Mouse (Mus musculus): ENCODE data around the gene Cited2. TPM values are rescaled to one million over a fixed set of nuclear protein-coding genes. Genes with fewer than 3 reads are reported as not detected.

Gene Cited2
- polyA plus RNA-seq, 1 experiment: 476 TPM

GRCm38 (mm10) chr10:17691709-17692108 lies 31.3 kb upstream of the Cited2 start:
- TF ChIP-seq FLI1 (IDR thresholded peaks at IDR 0.05; ENCODE audit: low read length): no peak
- no peak for TF ChIP-seq GATA1 (IDR thresholded peaks at IDR 0.05; ENCODE audit: borderline replicate concordance, low read length)
- Histone ChIP-seq H3K36me3 (replicated peaks; ENCODE audit: low read length) (no peaks in the 10 kb centered on the region), H3K9me3 (no peaks in the 10 kb centered on the region)

GRCm38 (mm10) chr10:17695801-17696200 lies 27.2 kb upstream of the Cited2 start:
- Histone ChIP-seq H3K36me3 (replicated peaks; ENCODE audit: low read length) (no peaks in the 10 kb centered on the region), H3K4me1 (peaks cover 11% of the 10 kb centered on the region), H3K27me3 (replicated peaks) (no peaks in the 10 kb centered on the region), H3K9me3 (no peaks in the 10 kb centered on the region), H3K4me3 (replicated peaks) (no peak overlapping the region)
- TF ChIP-seq FLI1 (IDR thresholded peaks at IDR 0.05; ENCODE audit: low read length): no peak
- no peak for TF ChIP-seq GATA1 (IDR thresholded peaks at IDR 0.05; ENCODE audit: borderline replicate concordance, low read length)

More at GRCm38 (mm10) chr10:17691709-17692108, 31.3 kb upstream of the Cited2 start:
- no peaks in the 10 kb centered on the region for H3K27me3 ChIP-seq (replicated peaks)
- no peak overlapping the region for H3K4me3 ChIP-seq (replicated peaks)
- 0 out of 2 replicates have a peak, but pooled peaks cover 5% of the 10 kb centered on the region for H3K4me1 ChIP-seq

- Histone ChIP-seq H3K9me3 (no peaks in the 10 kb centered on the region), H3K36me3 (replicated peaks; ENCODE audit: low read length) (no peaks in the 10 kb centered on the region), H3K4me3 (replicated peaks) (no peak overlapping the region), H3K27me3 (replicated peaks) (no peaks in the 10 kb centered on the region), H3K4me1 (peaks cover 11% of the 10 kb centered on the region)
- no peak for TF ChIP-seq GATA1 (IDR thresholded peaks at IDR 0.05; ENCODE audit: borderline replicate concordance, low read length)
- TF ChIP-seq FLI1 (IDR thresholded peaks at IDR 0.05; ENCODE audit: low read length): no peak
Observed at GRCm38 (mm10) chr10:17697376-17698265, 25.4 kb upstream of the Cited2 start.

GRCm38 (mm10) chr10:17705466-17705973 lies 17.5 kb upstream of the Cited2 start:
- no peak for TF ChIP-seq GATA1 (IDR thresholded peaks at IDR 0.05; ENCODE audit: borderline replicate concordance, low read length)
- TF ChIP-seq FLI1 (IDR thresholded peaks at IDR 0.05; ENCODE audit: low read length): no peak
- no peaks in the 10 kb centered on the region for H3K36me3 ChIP-seq (replicated peaks; ENCODE audit: low read length)
- no peak overlapping the region for H3K4me3 ChIP-seq (replicated peaks)
- H3K27me3 ChIP-seq (replicated peaks): no peaks in the 10 kb centered on the region
- H3K4me1 ChIP-seq: peaks cover 25% of the 10 kb centered on the region
- H3K9me3 ChIP-seq: no peaks in the 10 kb centered on the region

GRCm38 (mm10) chr10:17710753-17711152 lies 12.3 kb upstream of the Cited2 start:
- H3K4me1 ChIP-seq: peaks cover 14% of the 10 kb centered on the region
- H3K4me3 ChIP-seq (replicated peaks): no peak overlapping the region
- H3K27me3 ChIP-seq (replicated peaks): no peaks in the 10 kb centered on the region
- H3K9me3 ChIP-seq: no peaks in the 10 kb centered on the region
- peaks cover 2% of the 10 kb centered on the region for H3K36me3 ChIP-seq (replicated peaks; ENCODE audit: low read length)
- no peak for TF ChIP-seq GATA1 (IDR thresholded peaks at IDR 0.05; ENCODE audit: borderline replicate concordance, low read length)

- Histone ChIP-seq H3K9me3 (no peaks in the 10 kb centered on the region), H3K4me1 (peaks cover 35% of the 10 kb centered on the region), H3K4me3 (replicated peaks) (no peak overlapping the region), H3K27me3 (replicated peaks) (no peaks in the 10 kb centered on the region), H3K36me3 (replicated peaks; ENCODE audit: low read length) (peaks cover 7% of the 10 kb centered on the region)
- TF ChIP-seq FLI1 (IDR thresholded peaks at IDR 0.05; ENCODE audit: low read length) (no peak), GATA1 (IDR thresholded peaks at IDR 0.05; ENCODE audit: borderline replicate concordance, low read length) (no peak)
Observed at GRCm38 (mm10) chr10:17719009-17719570, 3.9 kb upstream of the Cited2 start.

- H3K27me3 ChIP-seq (replicated peaks): no peaks in the 10 kb centered on the region
- H3K4me1 ChIP-seq: peaks cover 35% of the 10 kb centered on the region
- no peak overlapping the region for H3K4me3 ChIP-seq (replicated peaks)
- peaks cover 13% of the 10 kb centered on the region for H3K36me3 ChIP-seq (replicated peaks; ENCODE audit: low read length)
- no peaks in the 10 kb centered on the region for H3K9me3 ChIP-seq
- TF ChIP-seq FLI1 (IDR thresholded peaks at IDR 0.05; ENCODE audit: low read length): no peak
- no peak for TF ChIP-seq GATA1 (IDR thresholded peaks at IDR 0.05; ENCODE audit: borderline replicate concordance, low read length)
Observed at GRCm38 (mm10) chr10:17719646-17720045, 3.4 kb upstream of the Cited2 start.

- H3K4me1 ChIP-seq: peaks cover 45% of the 10 kb centered on the region
Observed at GRCm38 (mm10) chr10:17720891-17721601, 2.0 kb upstream of the Cited2 start.

GRCm38 (mm10) chr10:17721602-17722121 lies 1.4 kb upstream of the Cited2 start:
- peaks cover 51% of the 10 kb centered on the region for H3K4me1 ChIP-seq
- peaks cover 29% of the 10 kb centered on the region for H3K36me3 ChIP-seq (replicated peaks; ENCODE audit: low read length)
- no peaks in the 10 kb centered on the region for H3K9me3 ChIP-seq
- no peaks in the 10 kb centered on the region for H3K27me3 ChIP-seq (replicated peaks)
- H3K4me3 ChIP-seq (replicated peaks): peak overlapping the region; percentile 93
- TF ChIP-seq GATA1 (IDR thresholded peaks at IDR 0.05; ENCODE audit: borderline replicate concordance, low read length) (no peak), FLI1 (IDR thresholded peaks at IDR 0.05; ENCODE audit: low read length) (no peak)

More at GRCm38 (mm10) chr10:17720891-17721601, 2.0 kb upstream of the Cited2 start:
- Histone ChIP-seq H3K36me3 (replicated peaks; ENCODE audit: low read length) (peaks cover 24% of the 10 kb centered on the region), H3K9me3 (no peaks in the 10 kb centered on the region), H3K27me3 (replicated peaks) (no peaks in the 10 kb centered on the region), H3K4me3 (replicated peaks) (peak overlapping the region; percentile 93)
- TF ChIP-seq FLI1 (IDR thresholded peaks at IDR 0.05; ENCODE audit: low read length) (no peak), GATA1 (IDR thresholded peaks at IDR 0.05; ENCODE audit: borderline replicate concordance, low read length) (no peak)

Data from megakaryocyte, embryonic 14.5 days (primary cell).